Mouse (Mus musculus) lung, adult 10 weeks (tissue): ENCODE measurements around the gene Sap25. TPM values are rescaled to one million over a fixed set of nuclear protein-coding genes. Genes with fewer than 3 reads are reported as not detected.

Experiments
- polyA plus RNA-seq: library from polyadenylated mRNA; stranded (reverse); fragments of 350-450 nt; fragmentation: Illumina TruSeq; extraction: RNeasy Lipid Tissue Mini Kit (QIAGEN cat#74804); gene quantifications from one replicate; pipeline ENCODE4 v1.2.3, GENCODE M21; 2014; ENCODE audit warnings: low read depth, low replicate concordance; ENCODE audit not compliant: insufficient read depth

Sap25 gene
- polyA plus RNA-seq, result 19.7 TPM

DNA sequence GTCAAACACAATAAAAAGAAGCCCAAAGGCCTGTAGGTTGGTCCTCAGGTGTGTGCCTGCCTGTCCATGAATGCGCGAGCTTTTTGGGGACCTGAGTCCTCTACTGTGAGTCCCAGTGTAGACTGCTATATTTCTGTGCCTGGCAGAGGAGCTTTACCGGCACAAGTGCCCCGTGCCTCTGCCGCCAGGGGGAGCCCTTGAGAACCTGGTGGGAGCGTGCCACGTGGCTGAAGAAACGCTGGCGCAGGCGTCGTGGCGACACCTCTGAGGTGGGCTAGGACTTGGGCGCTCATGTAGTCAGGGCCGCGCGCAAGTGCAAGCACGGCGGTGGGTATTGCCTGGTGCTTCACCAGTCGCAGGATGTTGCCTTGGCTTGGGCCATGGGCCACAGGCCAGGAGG lies at the start of gene Sap25:
TSS of gene Sap25 (plus strand) at position 281 of the 400 bp plus-strand sequence.

GRCm38 (mm10) chr5:137600619-137601364 lies 40.3 kb upstream of the Sap25 start, which contains the start of gene Mospd3:
TSS of gene Mospd3 (minus strand) at chr5:137601058.

GRCm38 (mm10) chr5:137613550-137613949 lies 27.6 kb upstream of the Sap25 start, which contains the start of gene Pcolce:
TSS of gene Pcolce (minus strand) at chr5:137613784.

GRCm38 (mm10) chr5:137628498-137629305 lies 12.4 kb upstream of the Sap25 start, which contains the start of the genes Fbxo24, Lrch4 and Gm20605:
TSS of gene Fbxo24 (minus strand) at chr5:137629002.
TSS of gene Lrch4 (plus strand) at chr5:137629121.
TSS of gene Gm20605 (plus strand) at chr5:137629175.

DNA sequence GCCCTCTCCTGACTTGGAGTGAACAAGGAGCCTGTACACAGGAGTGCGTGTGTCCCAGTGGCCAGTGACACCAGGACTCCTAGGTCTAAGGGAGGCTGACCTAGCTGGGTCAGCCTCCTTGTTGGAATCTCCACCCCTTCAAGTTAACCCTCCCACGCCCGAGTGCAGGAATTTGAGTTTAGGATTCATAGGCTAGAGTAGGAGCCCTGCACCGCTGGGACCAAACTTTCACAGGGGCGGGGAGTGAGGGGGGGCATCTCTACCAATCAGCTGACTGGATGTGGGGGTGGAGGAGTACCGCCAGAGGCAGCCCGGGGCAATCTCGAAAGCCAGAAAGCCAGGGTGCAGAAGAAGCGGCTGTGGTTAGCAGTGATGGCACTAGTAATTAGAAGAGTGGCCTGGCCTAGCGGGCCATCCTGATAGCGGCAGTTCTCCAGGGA lies 4.5 kb downstream of the Sap25 start, which contains the start of gene Irs3:
TSS of gene Irs3 (minus strand) at position 63 of the 440 bp plus-strand sequence.

GRCm38 (mm10) chr5:137684294-137685123 lies 43.4 kb downstream of the Sap25 start, which contains the start of gene Agfg2:
TSS of gene Agfg2 (minus strand) at chr5:137684726.

Other genes with a start within 250 kb of the Sap25 start
- gene Zan, start 164.3 kb upstream of the Sap25 start, polyA plus RNA-seq, result 0.04 TPM
- 19.3 TPM for gene Pop7, start 138.8 kb upstream of the Sap25 start, polyA plus RNA-seq
- 8.9 TPM for gene Gigyf1, start 122.8 kb upstream of the Sap25 start, polyA plus RNA-seq
- not detected for gene Epo, start 108.1 kb upstream of the Sap25 start, polyA plus RNA-seq
- gene Gnb2, start 107.8 kb upstream of the Sap25 start, polyA plus RNA-seq, result 420 TPM
- gene Actl6b, start 87.8 kb upstream of the Sap25 start, polyA plus RNA-seq, result not detected
- not detected for gene Tfr2, start 71.5 kb upstream of the Sap25 start, polyA plus RNA-seq
- 19.9 TPM for gene Mospd3, start 40.3 kb upstream of the Sap25 start, polyA plus RNA-seq
- gene Pcolce, start 27.6 kb upstream of the Sap25 start, polyA plus RNA-seq, result 121 TPM
- 1.0 TPM for gene Fbxo24, start 12.3 kb upstream of the Sap25 start, polyA plus RNA-seq
- gene Lrch4, start 12.2 kb upstream of the Sap25 start, polyA plus RNA-seq, result 21.1 TPM
- gene Gm20605, start 12.2 kb upstream of the Sap25 start, polyA plus RNA-seq, result 9.9 TPM
- 2.0 TPM for gene Irs3, start 4.4 kb downstream of the Sap25 start, polyA plus RNA-seq
- 9.6 TPM for gene Agfg2, start 43.4 kb downstream of the Sap25 start, polyA plus RNA-seq
- 0.86 TPM for gene Nyap1, start 100.3 kb downstream of the Sap25 start, polyA plus RNA-seq
- 50.7 TPM for gene Tsc22d4, start 104.4 kb downstream of the Sap25 start, polyA plus RNA-seq
- gene Ppp1r35, start 137.5 kb downstream of the Sap25 start, polyA plus RNA-seq, result 31.5 TPM
- 30.7 TPM for gene Mepce, start 146.3 kb downstream of the Sap25 start, polyA plus RNA-seq
- 1.9 TPM for gene Zcwpw1, start 146.5 kb downstream of the Sap25 start, polyA plus RNA-seq
- gene Pilra, start 194.9 kb downstream of the Sap25 start, polyA plus RNA-seq, result 15.6 TPM
- gene Pilrb1, start 216.8 kb downstream of the Sap25 start, polyA plus RNA-seq, result 8.0 TPM
- gene Pilrb2, start 230.5 kb downstream of the Sap25 start, polyA plus RNA-seq, result 7.1 TPM